Mouse (Mus musculus) 416B (cell line): ENCODE data around the gene Wdr64.

ENCODE experiments used
- DNase-seq: peaks from one replicate; pipeline ENCODE4 v3.0.0; 2011; ENCODE audit warnings: low read depth

Gene Wdr64

GRCm38 (mm10) chr1:175698293-175698692 is at the start of gene Wdr64:
TSS of gene Wdr64 (plus strand) at chr1:175698593.
- no peak for DNase-seq

GRCm38 (mm10) chr1:175648615-175649014 is 49.8 kb upstream of the Wdr64 start:
- no peak for DNase-seq

GRCm38 (mm10) chr1:175659900-175660299 is 38.5 kb upstream of the Wdr64 start:
- DNase-seq, result no peak

GRCm38 (mm10) chr1:175668666-175669405 is 29.6 kb upstream of the Wdr64 start:
- peak; percentile 62 for DNase-seq

- no peak for DNase-seq
Observed at GRCm38 (mm10) chr1:175669456-175669855, 28.9 kb upstream of the Wdr64 start.

- no peak for DNase-seq
Observed at GRCm38 (mm10) chr1:175670042-175670441, 28.4 kb upstream of the Wdr64 start.

GRCm38 (mm10) chr1:175671626-175672025 is 26.8 kb upstream of the Wdr64 start:
- peak; percentile 62 for DNase-seq

GRCm38 (mm10) chr1:175673563-175674325 is 24.6 kb upstream of the Wdr64 start:
- peak; percentile 67 for DNase-seq

GRCm38 (mm10) chr1:175675116-175675515 is 23.3 kb upstream of the Wdr64 start:
- DNase-seq, result no peak

GRCm38 (mm10) chr1:175677459-175677858 is 20.9 kb upstream of the Wdr64 start:
- DNase-seq, result no peak

- no peak for DNase-seq
Observed at GRCm38 (mm10) chr1:175680995-175681394, 17.4 kb upstream of the Wdr64 start.

GRCm38 (mm10) chr1:175691686-175692245 is 6.6 kb upstream of the Wdr64 start:
- peak; percentile 41 for DNase-seq

- DNase-seq, result peak; percentile 100
Observed at GRCm38 (mm10) chr1:175692246-175692996, 6.0 kb upstream of the Wdr64 start, which contains the start of the genes Opn3 and Chml. TSS of gene Opn3 (minus strand) at chr1:175692776. TSS of gene Chml (minus strand) at chr1:175692901.

GRCm38 (mm10) chr1:175692997-175693361 is 5.4 kb upstream of the Wdr64 start:
- DNase-seq, result no peak

GRCm38 (mm10) chr1:175693429-175693960 is 4.9 kb upstream of the Wdr64 start:
- no peak for DNase-seq

GRCm38 (mm10) chr1:175699375-175699774 is 982 bp downstream of the Wdr64 start:
- no peak for DNase-seq

GRCm38 (mm10) chr1:175699796-175700195 is 1.4 kb downstream of the Wdr64 start:
- peak; percentile 30 for DNase-seq

- no peak for DNase-seq
Observed at GRCm38 (mm10) chr1:175701145-175701544, 2.8 kb downstream of the Wdr64 start.

- no peak for DNase-seq
Observed at GRCm38 (mm10) chr1:175707599-175707998, 9.2 kb downstream of the Wdr64 start.

- DNase-seq, result no peak
Observed at GRCm38 (mm10) chr1:175708013-175708412, 9.6 kb downstream of the Wdr64 start.

- no peak for DNase-seq
Observed at GRCm38 (mm10) chr1:175712338-175712909, 14.0 kb downstream of the Wdr64 start.

- DNase-seq, result no peak
Observed at GRCm38 (mm10) chr1:175716832-175717231, 18.4 kb downstream of the Wdr64 start.
